Mouse (Mus musculus) left cerebral cortex, postnatal 14 days (tissue): ENCODE measurements around the gene Isg15. TPM values are rescaled to one million over a fixed set of nuclear protein-coding genes. Genes with fewer than 3 reads are reported as not detected.

Experiments
- DNase-seq, 2 experiments: peaks; one replicate each; pipeline ENCODE4 v3.0.0; 2021 to 2022; ENCODE audit warnings: low spot score in 2 of 2, mixed read lengths in 1 of 2
- intact Hi-C: fragments of 180-260 bp; cut with DNase I; formaldehyde crosslinking; loops from one replicate; pipeline ENCODE4 v1.15.1; 2025
- long read RNA-seq, 2 experiments: library from polyadenylated mRNA; stranded (forward); transcript quantifications; one replicate each; pipeline ENCODE4 v2.0.0; 2021
- total RNA-seq, 2 experiments: library from RNA; stranded (reverse); gene quantifications; 2 replicates each; pipeline ENCODE4 v1.2.3; 2021

Isg15 gene
- under 1 TPM in 1 of 2 experiments, not detected in 1; 0.66 TPM for total RNA-seq
- long read RNA-seq, experiment 1 = 0 reads
- long read RNA-seq, experiment 2, partial matches to known transcripts = 1 of 1 reads
- long read RNA-seq, experiment 2, other reads (novel, unspliced or antisense) = 0 of 1 reads

GRCm38 (mm10) chr4:156200623-156201475 lies at the start of gene Isg15:
TSS of gene Isg15 (minus strand) at chr4:156200818.
- no peak for DNase-seq
- intact Hi-C loops = no loop called here

GRCm38 (mm10) chr4:156249567-156249966 lies 48.9 kb upstream of the Isg15 start:
- intact Hi-C loops = no loop called here
- no peak for DNase-seq

GRCm38 (mm10) chr4:156236651-156237447 lies 36.2 kb upstream of the Isg15 start:
- intact Hi-C loops = no loop called here
- no peak for DNase-seq

GRCm38 (mm10) chr4:156235808-156236533 lies 35.4 kb upstream of the Isg15 start, which contains the start of gene Noc2l:
TSS of gene Noc2l (plus strand) at chr4:156236010.
- intact Hi-C loops = loop anchor here (2.0 kb wide), 1 partner anchor 39 kb away; the partner anchor contains the start of gene Agrn

GRCm38 (mm10) chr4:156235360-156235770 lies 34.7 kb upstream of the Isg15 start:
- intact Hi-C loops = loop anchor here (2.0 kb wide), 1 partner anchor 39 kb away; the partner anchor contains the start of gene Agrn
- DNase-seq = no peak

More at GRCm38 (mm10) chr4:156235808-156236533, 35.4 kb upstream of the Isg15 start, which contains the start of gene Noc2l:
- peak; percentile 86 to 91 for DNase-seq

GRCm38 (mm10) chr4:156234701-156235213 lies 34.1 kb upstream of the Isg15 start, which contains the start of gene Plekhn1:
TSS of gene Plekhn1 (minus strand) at chr4:156234857.
- intact Hi-C loops = loop anchor here (2.0 kb wide), 1 partner anchor 38 kb away; the partner anchor contains the start of gene Agrn
- DNase-seq = peak; percentile 69 to 81

- intact Hi-C loops = loop anchor here (2.0 kb wide), 1 partner anchor 37 kb away; the partner anchor contains the start of gene Agrn
- DNase-seq = no peak
Observed at GRCm38 (mm10) chr4:156234021-156234501, 33.4 kb upstream of the Isg15 start.

GRCm38 (mm10) chr4:156228393-156229024 lies 27.9 kb upstream of the Isg15 start:
- no peak for DNase-seq
- intact Hi-C loops = no loop called here

GRCm38 (mm10) chr4:156227752-156228392 lies 27.3 kb upstream of the Isg15 start:
- DNase-seq = no peak
- intact Hi-C loops = no loop called here

GRCm38 (mm10) chr4:156224276-156224675 lies 23.7 kb upstream of the Isg15 start:
- no peak for DNase-seq
- intact Hi-C loops = no loop called here

- intact Hi-C loops = no loop called here
- no peak for DNase-seq
Observed at GRCm38 (mm10) chr4:156219936-156220335, 19.3 kb upstream of the Isg15 start.

GRCm38 (mm10) chr4:156217838-156218237 lies 17.2 kb upstream of the Isg15 start:
- no peak for DNase-seq
- intact Hi-C loops = no loop called here

GRCm38 (mm10) chr4:156217022-156217669 lies 16.5 kb upstream of the Isg15 start:
- intact Hi-C loops = no loop called here

GRCm38 (mm10) chr4:156216196-156216595 lies 15.6 kb upstream of the Isg15 start:
- intact Hi-C loops = no loop called here
- DNase-seq = no peak

More at GRCm38 (mm10) chr4:156217022-156217669, 16.5 kb upstream of the Isg15 start:
- DNase-seq = no peak

GRCm38 (mm10) chr4:156215649-156216048 lies 15.0 kb upstream of the Isg15 start, which contains the start of gene Perm1:
TSS of gene Perm1 (plus strand) at chr4:156215868.
- no peak for DNase-seq
- intact Hi-C loops = no loop called here

- no peak for DNase-seq
- intact Hi-C loops = no loop called here
Observed at GRCm38 (mm10) chr4:156213134-156213533, 12.5 kb upstream of the Isg15 start.
